Mouse (Mus musculus) C3H10T1/2 (cell line): ENCODE results near the gene Pcp2. TPM values are rescaled to one million over a fixed set of nuclear protein-coding genes. Genes with fewer than 3 reads are reported as not detected.

Experiments used
- polyA plus RNA-seq, 2 experiments: library from polyadenylated mRNA; unstranded; fragments of >200 nt; fragmentation: generic; extraction: Trizol; gene quantifications; one replicate each; pipeline ENCODE4 v1.2.1; 2012; ENCODE audit warnings: missing spikeins in 2 of 2

Gene Pcp2
- polyA plus RNA-seq = under 1 TPM; 0.06 to 0.09 TPM

GRCm38 (mm10) chr8:3625445-3625844 lies at the start of gene Pcp2:
Gene Pcp2 (minus strand): TSS chr8:3625545.

GRCm38 (mm10) chr8:3671980-3672491 lies 46.7 kb upstream of the Pcp2 start, which contains the start of gene Fcor:
Gene Fcor (minus strand): TSS chr8:3672362.

GRCm38 (mm10) chr8:3665507-3665906 lies 40.2 kb upstream of the Pcp2 start, which contains the start of gene Mcemp1:
Gene Mcemp1 (plus strand): TSS chr8:3665754.

GRCm38 (mm10) chr8:3655526-3655925 lies 30.2 kb upstream of the Pcp2 start, which contains the start of gene Retn:
Gene Retn (plus strand): TSS chr8:3655770.

GRCm38 (mm10) chr8:3630647-3631477 lies 5.5 kb upstream of the Pcp2 start, which contains the start of gene Stxbp2:
Gene Stxbp2 (plus strand): TSS chr8:3630955.

GRCm38 (mm10) chr8:3621199-3621970 lies 4.0 kb downstream of the Pcp2 start, which contains the start of the genes Xab2 and Pet100:
Gene Xab2 (minus strand): TSS chr8:3621316.
Gene Pet100 (plus strand): TSS chr8:3621548.

GRCm38 (mm10) chr8:3586993-3587390 lies 38.4 kb downstream of the Pcp2 start, which contains the start of gene Camsap3:
Gene Camsap3 (plus strand): TSS chr8:3587293.

Other genes starting within 250 kb of the Pcp2 start
- 10 to 100 TPM in 1 of 2 experiments, 1 to 10 TPM in 1; 5.3 to 13.2 TPM for gene Arhgef18, start 232.5 kb downstream of the Pcp2 start, polyA plus RNA-seq
- gene Pex11g, start 157.9 kb downstream of the Pcp2 start, polyA plus RNA-seq = 1 to 10 TPM; 1.5 to 6.0 TPM
- gene Tex45, start 154.7 kb downstream of the Pcp2 start, polyA plus RNA-seq = not detected
- gene Zfp358, start 132.4 kb downstream of the Pcp2 start, polyA plus RNA-seq = 10 to 100 TPM; 37.6 to 70.1 TPM
- gene Mcoln1, start 125.1 kb downstream of the Pcp2 start, polyA plus RNA-seq = 10 to 100 TPM; 24.2 to 49.7 TPM
- 10 to 100 TPM in 1 of 2 experiments, 1 to 10 TPM in 1; 8.8 to 24.0 TPM for gene Pnpla6, start 110.2 kb downstream of the Pcp2 start, polyA plus RNA-seq
- under 1 TPM; 0.04 to 0.07 TPM for gene C330021F23Rik, start 57.6 kb downstream of the Pcp2 start, polyA plus RNA-seq
- 1 to 10 TPM in 1 of 2 experiments, under 1 TPM in 1; 0.32 to 6.7 TPM for gene Camsap3, start 38.3 kb downstream of the Pcp2 start, polyA plus RNA-seq
- gene Xab2, start 4.2 kb downstream of the Pcp2 start, polyA plus RNA-seq = 10 to 100 TPM; 31.9 to 41.7 TPM
- gene Pet100, start 4.0 kb downstream of the Pcp2 start, polyA plus RNA-seq = 100 to 1,000 TPM in 1 of 2 experiments, 10 to 100 TPM in 1; 93.7 to 124 TPM
- gene Stxbp2, start 5.4 kb upstream of the Pcp2 start, polyA plus RNA-seq = 1 to 10 TPM; 1.6 TPM
- gene Retn, start 30.2 kb upstream of the Pcp2 start, polyA plus RNA-seq = not detected
- gene Mcemp1, start 40.2 kb upstream of the Pcp2 start, polyA plus RNA-seq = not detected
- gene Fcor, start 46.8 kb upstream of the Pcp2 start, polyA plus RNA-seq = 1 to 10 TPM; 1.4 to 5.9 TPM
- 10 to 100 TPM; 31.8 to 37.4 TPM for gene Trappc5, start 50.8 kb upstream of the Pcp2 start, polyA plus RNA-seq
- under 1 TPM; 0.01 to 0.02 TPM for gene Fcer2a, start 68.6 kb upstream of the Pcp2 start, polyA plus RNA-seq
- gene Clec4g, start 95.1 kb upstream of the Pcp2 start, polyA plus RNA-seq = not detected
- not detected for gene Cd209a, start 123.4 kb upstream of the Pcp2 start, polyA plus RNA-seq
- gene Cd209e, start 228.8 kb upstream of the Pcp2 start, polyA plus RNA-seq = not detected